Mouse (Mus musculus) forebrain, embryonic 16.5 days (tissue): ENCODE measurements at regions not wholly inside any gene's neighbourhood (a gene's known extent, or its start where the extent isn't known, plus 50 kb on each side); places are given as distances from the start of the nearest gene placed in this dataset.

Experiments used
- ATAC-seq: fragments of 200-750 bp; cut with Nextera tagmentation; 2 replicates; pipeline ENCODE4 v1.8.0; 2017; ENCODE audit warnings: mild to moderate bottlenecking, moderate library complexity
- H3K27ac ChIP-seq: fragments of 300-500 bp; sonication (generic); 2 replicates; pipeline ENCODE4 v1.5.1; 2014; ENCODE audit warnings: low read length, control low read depth
- H3K27me3 ChIP-seq: fragments of 300-500 bp; sonication (generic); replicated peaks from 2 replicates; pipeline ENCODE4 v1.6.1; 2014; ENCODE audit warnings: low read length; ENCODE audit not compliant: control insufficient read depth, insufficient read depth
- H3K36me3 ChIP-seq: fragments of 300-500 bp; sonication (generic); 2 replicates; pipeline ENCODE4 v1.6.1; 2014; ENCODE audit not compliant: control insufficient read depth, insufficient read depth
- H3K4me1 ChIP-seq: fragments of 300-500 bp; sonication (generic); replicated peaks from 2 replicates; pipeline ENCODE4 v1.6.1; 2014; ENCODE audit warnings: low read length; ENCODE audit not compliant: control insufficient read depth, insufficient read depth
- H3K4me2 ChIP-seq: fragments of 300-500 bp; sonication (generic); 2 replicates; pipeline ENCODE4 v1.6.1; 2014; ENCODE audit warnings: mild to moderate bottlenecking, low read length, control low read depth
- H3K4me3 ChIP-seq: fragments of 300-500 bp; sonication (generic); replicated peaks from 2 replicates; pipeline ENCODE4 v1.5.1; 2014; ENCODE audit warnings: mild to moderate bottlenecking, low read length, control low read depth
- H3K9ac ChIP-seq: fragments of 300-500 bp; sonication (generic); replicated peaks from 2 replicates; pipeline ENCODE4 v1.6.1; 2014; ENCODE audit warnings: low read depth, low read length, control low read depth
- H3K9me3 ChIP-seq: fragments of 300-500 bp; sonication (generic); 2 replicates; pipeline ENCODE4 v1.6.1; 2016; ENCODE audit warnings: low read length; ENCODE audit not compliant: control insufficient read depth
- WGBS: fragments of 180-500 bp; shearing (Covaris S2); extraction: QIAGEN DNeasy Blood & Tissue Kit; methylation state at CpG from one replicate; pipeline ENCODE4 v1.1.7; 2014; 5-methylcytosine and 5-hydroxymethylcytosine counted together

DNA sequence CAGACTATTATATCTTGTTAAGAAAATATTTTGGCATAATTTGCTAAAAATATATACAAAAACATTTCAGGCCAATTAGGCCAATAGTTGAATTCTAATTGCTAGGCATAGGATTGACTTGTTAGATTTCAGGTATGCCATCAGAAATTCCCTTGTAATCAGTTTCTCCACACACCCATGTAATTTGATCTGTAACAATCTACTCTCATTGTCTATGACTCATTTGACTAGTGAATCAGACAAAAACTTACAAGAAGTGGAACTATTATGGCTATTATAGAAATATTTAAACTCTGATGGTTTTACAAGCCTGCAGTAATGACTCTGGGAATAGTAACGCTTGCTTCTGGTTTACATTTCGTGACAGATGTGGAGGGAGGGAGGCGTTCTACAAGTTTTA lies 338.9 kb upstream of the Ptbp2 start:
- ATAC-seq, result no peak
- no peak overlapping the region for H3K4me3 ChIP-seq
- 95% methylated on average over 3 of the region's 3 CpGs for WGBS

DNA sequence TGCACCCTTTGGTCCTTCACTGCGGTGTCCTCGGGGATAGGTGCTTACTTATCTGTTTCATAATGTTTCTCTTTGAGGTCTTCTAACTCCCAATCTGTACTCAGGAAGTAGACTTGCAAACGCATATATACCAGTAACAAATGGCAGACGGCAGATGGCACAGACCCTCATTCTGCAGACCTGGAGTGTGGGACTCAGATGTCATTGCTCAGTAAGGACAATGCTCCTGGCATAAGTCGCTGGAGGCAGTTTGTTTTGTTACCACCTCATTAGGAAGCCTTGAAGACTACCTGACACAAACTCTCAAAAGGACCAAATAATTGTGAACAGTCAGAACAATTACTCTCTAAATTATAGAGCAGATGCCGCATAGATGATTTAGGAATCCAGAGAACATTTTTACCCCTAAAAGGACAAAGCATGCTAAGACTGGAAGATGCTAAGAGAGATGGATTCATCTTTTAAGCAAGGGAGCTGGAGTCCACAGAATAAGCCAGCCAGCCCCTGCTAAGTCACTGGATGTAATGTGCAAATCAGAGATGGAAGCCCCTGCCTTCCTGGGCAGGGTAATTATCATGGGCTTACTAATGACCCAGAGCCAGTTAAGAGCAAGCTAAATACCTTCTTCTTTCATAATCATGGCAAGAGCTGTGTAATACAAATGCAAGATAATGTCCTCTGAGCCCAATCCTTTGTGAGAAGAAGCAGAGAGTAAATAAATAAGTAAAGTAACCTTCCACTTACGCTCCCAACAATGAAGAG lies 299.1 kb upstream of the Ptbp2 start:
- no peaks in the 10 kb centered on the region for H3K36me3 ChIP-seq
- H3K9ac ChIP-seq, result no peak overlapping the region
- no peak overlapping the region for H3K4me2 ChIP-seq
- H3K4me1 ChIP-seq, result 0 out of 2 replicates have a peak, but pooled peaks cover 2% of the 10 kb centered on the region
- no peak overlapping the region for H3K4me3 ChIP-seq
- WGBS, result 55% methylated on average over 7 of the region's 7 CpGs
- H3K27ac ChIP-seq, result no peak overlapping the region
- peak; percentile 33; the same call in 1 of the 2 replicates for ATAC-seq
- H3K9me3 ChIP-seq, result no peaks in the 10 kb centered on the region
- H3K27me3 ChIP-seq, result no peaks in the 10 kb centered on the region

More for the DNA sequence above, 338.9 kb upstream of the Ptbp2 start:
- Histone ChIP-seq H3K27ac (no peak overlapping the region), H3K4me1 (no peaks in the 10 kb centered on the region), H3K36me3 (no peaks in the 10 kb centered on the region), H3K27me3 (no peaks in the 10 kb centered on the region), H3K9ac (no peak overlapping the region), H3K4me2 (no peak overlapping the region), H3K9me3 (no peaks in the 10 kb centered on the region)

DNA sequence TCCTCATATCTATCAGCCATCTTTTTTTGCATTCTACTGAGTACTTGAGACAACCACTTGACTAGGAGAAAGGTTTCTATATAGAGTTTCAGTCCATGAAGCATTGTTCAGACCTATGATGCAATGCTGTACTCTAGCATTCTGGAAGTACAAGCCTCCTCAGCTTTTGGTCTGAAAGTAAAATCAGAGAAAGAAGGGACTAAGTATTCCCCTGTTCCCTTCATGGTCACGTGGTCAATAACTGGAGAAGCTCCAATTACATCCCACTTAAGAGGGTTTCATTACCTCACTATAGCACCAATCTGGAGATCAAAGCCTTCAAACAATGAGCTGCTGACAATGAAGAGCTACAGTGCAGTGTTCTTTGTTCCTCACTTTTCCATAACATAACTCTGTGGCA lies 289.3 kb upstream of the Ptbp2 start:
- Histone ChIP-seq H3K36me3 (no peaks in the 10 kb centered on the region), H3K9ac (no peak overlapping the region), H3K9me3 (no peaks in the 10 kb centered on the region), H3K27me3 (no peaks in the 10 kb centered on the region), H3K4me2 (no peak overlapping the region), H3K4me1 (no peaks in the 10 kb centered on the region), H3K27ac (no peak overlapping the region), H3K4me3 (no peak overlapping the region)
- no peak for ATAC-seq
- WGBS, result 13% methylated on average over 1 of the region's 1 CpGs

DNA sequence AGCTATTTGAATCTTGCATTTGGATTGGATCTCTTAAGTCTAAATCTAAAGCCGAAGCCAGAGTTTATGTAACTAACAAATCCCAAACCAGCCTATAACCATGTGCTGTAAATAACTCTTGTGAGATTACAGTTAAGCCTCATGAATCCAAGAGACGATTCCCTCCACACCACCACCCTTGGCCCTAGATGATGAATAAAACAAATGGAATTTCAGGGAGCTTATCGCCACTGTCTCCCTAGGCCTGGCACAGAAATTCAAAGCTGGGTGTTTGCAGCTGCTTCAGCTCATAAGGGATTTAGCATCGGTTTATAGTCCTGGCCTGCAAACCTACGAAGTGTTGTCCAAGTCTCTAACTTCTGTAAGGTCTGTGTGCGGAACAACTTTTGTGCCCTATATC lies 281.4 kb upstream of the Ptbp2 start:
- H3K9me3 ChIP-seq, result no peaks in the 10 kb centered on the region
- H3K27ac ChIP-seq, result no peak overlapping the region
- ATAC-seq, result no peak
- no peak overlapping the region for H3K4me2 ChIP-seq
- H3K9ac ChIP-seq, result no peak overlapping the region
- 0 out of 2 replicates have a peak, but pooled peaks cover 2% of the 10 kb centered on the region for H3K4me1 ChIP-seq
- H3K4me3 ChIP-seq, result no peak overlapping the region
- no peaks in the 10 kb centered on the region for H3K36me3 ChIP-seq
- WGBS, result 92% methylated on average over 6 of the region's 6 CpGs
- no peaks in the 10 kb centered on the region for H3K27me3 ChIP-seq

DNA sequence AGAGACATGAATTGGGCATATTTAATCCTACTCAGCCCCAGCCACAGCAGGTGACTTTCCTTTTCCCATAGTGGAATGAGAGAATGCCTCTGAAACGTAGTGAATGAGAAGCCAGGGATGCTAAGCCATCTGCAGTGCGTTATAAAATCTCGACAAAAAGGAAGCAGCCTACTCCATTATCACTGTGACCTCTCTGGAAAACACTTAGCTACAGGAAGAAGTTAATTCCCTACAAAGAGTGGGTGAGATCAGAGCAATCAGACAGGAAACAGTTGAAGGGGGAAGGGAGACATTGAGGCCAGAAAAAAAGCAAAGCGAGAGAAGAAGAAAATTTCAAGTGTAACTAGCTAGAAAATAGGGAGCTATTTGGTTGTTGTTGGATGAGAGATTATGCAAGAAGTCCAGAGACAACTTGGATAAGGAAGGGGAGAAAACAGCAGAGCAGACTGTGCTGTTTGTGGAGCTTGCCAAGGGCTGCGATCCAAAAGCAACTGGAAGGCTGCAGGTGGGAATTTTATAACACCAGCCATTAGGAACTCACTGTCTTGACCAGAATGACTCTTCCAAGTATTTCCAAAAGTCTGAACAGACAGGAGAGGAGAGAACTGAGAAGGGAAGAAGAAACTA lies 280.7 kb upstream of the Ptbp2 start:
- Histone ChIP-seq H3K4me3 (no peak overlapping the region), H3K4me2 (no peak overlapping the region), H3K9ac (no peak overlapping the region), H3K27ac (no peak overlapping the region), H3K9me3 (no peaks in the 10 kb centered on the region), H3K27me3 (no peaks in the 10 kb centered on the region), H3K36me3 (no peaks in the 10 kb centered on the region), H3K4me1 (0 out of 2 replicates have a peak, but pooled peaks cover 2% of the 10 kb centered on the region)
- ATAC-seq, result no peak
- 33% methylated on average over 5 of the region's 5 CpGs for WGBS

DNA sequence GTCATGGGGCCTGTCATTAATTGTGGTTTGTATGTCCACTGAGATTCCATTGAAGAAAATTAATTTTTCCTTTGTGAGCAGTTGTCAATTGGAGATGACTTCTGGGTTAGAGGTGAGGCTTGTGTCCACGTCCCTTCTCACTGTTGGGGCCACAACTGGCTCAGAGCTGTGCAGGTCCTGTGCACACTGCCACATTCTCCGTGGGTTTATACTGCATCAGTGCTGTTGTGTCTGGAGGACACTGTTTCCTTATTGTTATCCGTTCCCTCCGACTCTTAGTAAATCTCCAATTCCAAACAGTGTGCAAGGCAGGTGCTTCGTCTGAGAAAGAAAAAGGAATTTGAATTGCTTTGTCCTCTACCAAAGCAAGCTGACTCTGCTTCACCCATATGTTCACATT lies 278.0 kb upstream of the Ptbp2 start:
- no peaks in the 10 kb centered on the region for H3K27me3 ChIP-seq
- no peak overlapping the region for H3K4me3 ChIP-seq
- no peaks in the 10 kb centered on the region for H3K9me3 ChIP-seq
- H3K9ac ChIP-seq, result no peak overlapping the region
- WGBS, result 77% methylated on average over 5 of the region's 5 CpGs
- no peak overlapping the region for H3K27ac ChIP-seq
- no peaks in the 10 kb centered on the region for H3K36me3 ChIP-seq
- no peak for ATAC-seq
- 0 out of 2 replicates have a peak, but pooled peaks cover 2% of the 10 kb centered on the region for H3K4me1 ChIP-seq
- H3K4me2 ChIP-seq, result no peak overlapping the region

DNA sequence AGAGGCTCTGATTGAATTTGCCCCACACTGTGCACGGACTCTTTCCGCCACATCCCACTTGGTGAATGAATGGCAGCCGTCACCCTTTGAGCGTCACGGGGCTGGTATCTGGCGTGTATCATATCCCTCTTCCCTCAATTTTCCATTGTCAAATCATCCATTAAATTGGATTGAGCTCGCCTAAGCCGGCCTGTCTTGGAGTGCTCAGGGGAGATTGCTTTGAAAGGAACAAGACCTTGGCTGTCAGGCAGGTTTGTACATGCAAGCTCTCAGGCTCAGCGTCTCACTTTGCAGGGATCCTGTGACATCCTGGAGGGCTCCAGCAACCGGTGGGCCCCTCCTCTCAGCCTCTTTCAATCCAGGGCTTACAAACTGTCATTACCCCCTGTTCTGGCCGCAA lies 275.7 kb upstream of the Ptbp2 start:
- H3K27me3 ChIP-seq, result no peaks in the 10 kb centered on the region
- H3K4me3 ChIP-seq, result no peak overlapping the region
- H3K4me1 ChIP-seq, result 0 out of 2 replicates have a peak, but pooled peaks cover 2% of the 10 kb centered on the region
- 0 out of 2 replicates have a peak, but pooled peaks have one; percentile 4 for ATAC-seq
- WGBS, result 21% methylated on average over 11 of the region's 11 CpGs
- no peak overlapping the region for H3K4me2 ChIP-seq
- H3K9ac ChIP-seq, result no peak overlapping the region
- no peaks in the 10 kb centered on the region for H3K9me3 ChIP-seq
- H3K36me3 ChIP-seq, result no peaks in the 10 kb centered on the region
- H3K27ac ChIP-seq, result no peak overlapping the region

DNA sequence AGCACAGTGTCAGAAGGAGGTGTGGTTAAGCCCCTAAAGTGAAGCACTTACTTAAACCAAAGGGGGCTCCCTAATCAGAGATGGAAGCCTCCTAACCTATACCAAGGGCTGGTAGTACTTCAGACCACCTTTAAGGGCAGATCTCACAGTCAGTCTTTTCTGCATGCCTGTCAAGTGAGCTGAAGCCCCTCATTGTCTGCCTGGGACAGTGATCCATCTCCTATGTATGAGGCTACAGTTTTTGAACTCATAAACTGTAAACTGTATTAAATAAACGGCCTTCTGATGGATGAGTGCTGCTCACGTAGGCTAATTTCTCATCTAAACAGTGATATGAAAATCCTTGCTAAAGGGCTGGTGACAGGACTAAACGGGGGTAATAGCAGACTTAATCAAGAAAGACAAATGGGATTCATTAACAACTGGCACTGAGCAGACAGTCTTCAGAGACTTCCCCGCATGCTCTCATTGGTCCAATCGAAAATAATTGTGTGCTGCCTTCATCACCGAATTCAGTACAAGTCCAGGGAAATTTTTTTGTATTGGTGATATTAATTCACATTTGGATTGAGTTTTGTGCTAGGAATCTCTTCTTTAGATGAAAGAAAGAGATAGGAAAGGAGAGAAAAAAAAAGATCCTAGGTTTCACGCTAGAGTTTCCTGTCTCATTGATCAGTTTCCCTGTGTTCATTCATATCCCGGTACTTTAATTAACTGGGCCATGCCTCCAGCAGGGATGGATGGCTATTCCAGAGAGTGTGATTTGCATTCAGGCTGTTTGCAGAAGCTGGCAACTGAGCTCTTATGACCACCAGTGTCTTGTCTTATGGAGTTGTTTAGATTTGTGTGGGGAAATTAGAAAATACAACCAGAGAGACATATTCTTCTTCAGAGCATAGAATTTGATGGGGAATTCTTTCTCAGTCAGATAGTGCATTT lies 271.2 kb upstream of the Ptbp2 start:
- no peak overlapping the region for H3K27ac ChIP-seq
- H3K9ac ChIP-seq, result no peak overlapping the region
- ATAC-seq, result no peak
- no peaks in the 10 kb centered on the region for H3K4me1 ChIP-seq
- no peaks in the 10 kb centered on the region for H3K9me3 ChIP-seq
- H3K36me3 ChIP-seq, result no peaks in the 10 kb centered on the region
- H3K4me2 ChIP-seq, result no peak overlapping the region
- no peaks in the 10 kb centered on the region for H3K27me3 ChIP-seq
- H3K4me3 ChIP-seq, result no peak overlapping the region
- WGBS, result 29% methylated on average over 8 of the region's 8 CpGs

DNA sequence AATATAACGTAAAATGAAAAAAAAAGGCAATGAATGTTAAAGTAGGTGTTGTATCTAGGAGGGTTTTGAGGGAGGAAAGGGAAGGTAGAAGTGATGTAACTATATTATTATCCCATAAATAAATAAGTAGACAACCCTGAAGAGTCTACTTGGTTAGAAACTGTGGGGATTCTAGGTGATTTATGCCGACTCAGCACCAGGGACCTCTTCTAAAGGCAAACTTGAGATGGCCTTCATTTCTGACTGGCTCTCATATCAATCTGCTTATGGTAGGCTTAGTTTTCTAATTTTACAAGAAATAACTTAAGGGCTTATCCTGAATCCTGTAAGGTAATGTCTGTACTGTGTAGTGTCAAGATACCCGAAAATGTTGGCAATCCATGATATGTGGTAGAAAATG lies 263.0 kb upstream of the Ptbp2 start:
- no peak overlapping the region for H3K4me2 ChIP-seq
- no peak overlapping the region for H3K4me3 ChIP-seq
- no peak overlapping the region for H3K9ac ChIP-seq
- 93% methylated on average over 3 of the region's 3 CpGs for WGBS
- H3K27ac ChIP-seq, result no peak overlapping the region
- H3K36me3 ChIP-seq, result no peaks in the 10 kb centered on the region
- no peak for ATAC-seq
- no peaks in the 10 kb centered on the region for H3K4me1 ChIP-seq
- no peaks in the 10 kb centered on the region for H3K27me3 ChIP-seq
- H3K9me3 ChIP-seq, result no peaks in the 10 kb centered on the region
